Comparison of ENCODE assay signal across 22 mouse cellular contexts in the genomic region with DNA sequence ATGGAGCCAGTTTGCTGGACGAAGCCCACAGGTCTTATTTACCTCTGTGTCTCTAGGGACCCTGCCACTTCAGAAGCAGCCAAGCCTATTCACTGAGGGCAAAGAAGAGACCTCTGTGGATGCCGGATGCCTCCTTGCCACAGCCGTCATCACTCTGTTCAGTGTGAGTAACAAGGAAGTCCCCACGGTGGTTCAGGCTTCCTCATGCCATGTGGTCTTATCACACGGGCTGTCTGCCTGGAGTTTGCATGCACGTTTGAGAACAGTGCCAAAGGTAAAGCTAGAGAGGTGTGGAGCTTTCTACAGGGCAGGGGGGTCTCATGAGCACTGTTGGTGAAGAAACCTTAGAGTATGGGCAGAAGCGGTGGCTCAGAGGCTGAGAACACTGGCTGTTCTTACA. TPM values are rescaled to one million over a fixed set of nuclear protein-coding genes. Genes with fewer than 3 reads are reported as not detected.
DNase-seq lines count a peak whose midpoint lies in the region; ATAC-seq and TF ChIP-seq lines count a peak whose summit lies in the region.
"Had no signal": no experiment of that assay in that cellular context is flagged by ENCODE, and none has a peak within 500 bp of the region (broad histone marks: within the 10 kb centered on the region; RNA-seq: fewer than 3 reads in every experiment).

No protein-coding gene starts in this region.

- TF ChIP-seq EP300 in stomach, postnatal 0 days (optimal IDR thresholded peaks at IDR 0.05) = no peak

- no peak overlapping the region for H3K4me2 ChIP-seq in stomach, postnatal 0 days (replicated peaks; ENCODE audit: low read depth)

- H3K36me3 ChIP-seq in stomach, postnatal 0 days (ENCODE audit: control insufficient read depth, insufficient read depth, low read length) = peaks cover 47% of the 10 kb centered on the region
- peaks cover 83% of the 10 kb centered on the region for H3K36me3 ChIP-seq in thymus, adult 2 months (ENCODE audit: control insufficient read depth, insufficient read depth, low read length)

- no peaks in the 10 kb centered on the region for H3K27me3 ChIP-seq in stomach, postnatal 0 days (ENCODE audit: control insufficient read depth, insufficient read depth, low read length)
- no peaks in the 10 kb centered on the region for H3K27me3 ChIP-seq in thymus, adult 2 months (ENCODE audit: control insufficient read depth, insufficient read depth, low read length)
- H3K27me3 ChIP-seq: CH12.LX, Patski had no signal

- no peaks in the 10 kb centered on the region for H3K9me3 ChIP-seq in stomach, postnatal 0 days (ENCODE audit: control insufficient read depth, low read length)
- H3K9me3 ChIP-seq: G1E had no signal

- no peak overlapping the region for H3K4me3 ChIP-seq in stomach, postnatal 0 days (ENCODE audit: low read depth, low read length)
- H3K4me3 ChIP-seq in thymus, adult 2 months (ENCODE audit: control insufficient read depth, insufficient read depth, low read length) = no peak overlapping the region

- no peaks in the 10 kb centered on the region for H3K4me1 ChIP-seq in stomach, postnatal 0 days (replicated peaks; ENCODE audit: control insufficient read depth, insufficient read depth)
- no peaks in the 10 kb centered on the region for H3K4me1 ChIP-seq in thymus, adult 2 months (replicated peaks; ENCODE audit: control insufficient read depth, insufficient read depth, low read length)

- TF ChIP-seq CTCF in stomach, postnatal 0 days (IDR thresholded peaks at IDR 0.05; ENCODE audit: low read depth) = no peak
- TF ChIP-seq CTCF in thymus, adult 2 months (IDR thresholded peaks at IDR 0.05; ENCODE audit: borderline replicate concordance, control insufficient read depth, extremely low read depth, insufficient read depth, low read length, poor library complexity) = no peak

- 83% methylated on average over 7 of the region's 7 CpGs for WGBS in stomach, postnatal 0 days
- WGBS in thymus, adult 2 months = 95% methylated on average over 7 of the region's 7 CpGs

- ATAC-seq in stomach, postnatal 0 days (ENCODE audit: low FRiP score, low TSS enrichment) = peak; percentile 72
- ATAC-seq: activated CD4-positive, CD25-positive, alpha-beta regulatory T cell, adult 4 months; CD4-positive, CD25-positive, alpha-beta regulatory T cell, adult 4 months; Patski had no signal

- no peak for TF ChIP-seq POLR2A in thymus, adult 2 months (IDR thresholded peaks at IDR 0.05; ENCODE audit: control insufficient read depth, extremely low read depth, insufficient read depth, low read length, poor library complexity)

- DNase-seq in urinary bladder, postnatal 14 days (ENCODE audit: low spot score) = peak; percentile 40
- no peak for DNase-seq in urinary bladder, adult 2 months (ENCODE audit: low spot score)
- peak; percentile 39 for DNase-seq in MEL-GATA-1-ER (ENCODE audit: extremely low read depth, low read depth)
- no peak for DNase-seq in stomach, postnatal 0 days (ENCODE audit: low spot score)
- no peak for DNase-seq in spleen, postnatal 14 days (ENCODE audit: low spot score in 2 of 2)
- no peak for DNase-seq in thymus, adult 2 months
- DNase-seq: adrenal gland, adult 2 months; adrenal gland, adult 8-10 months; adrenal gland, postnatal 10 days; adrenal gland, postnatal 14 days; adrenal gland, postnatal 25 days; adrenal gland, postnatal 36 days; B cell, adult 2 months; cerebellum, adult 11 months; cerebellum, adult 11-12 months; cerebellum, adult 18-20 months; cerebellum, adult 2 months had no signal

- no peak overlapping the region for H3K9ac ChIP-seq in stomach, postnatal 0 days (ENCODE audit: low read length)

- H3K27ac ChIP-seq in stomach, postnatal 0 days (replicated peaks) = no peak overlapping the region
- H3K27ac ChIP-seq in thymus, adult 2 months (ENCODE audit: control insufficient read depth, insufficient read depth, low read length) = no peak overlapping the region

RNA-seq across cellular contexts. Expression of a gene that starts 15.0 kb away (rescaled TPM):
- 31.4 and 40.2 TPM in 2 replicates for polyA plus RNA-seq in urinary bladder, adult 2 months (2012; rRNA removed)
- polyA plus RNA-seq in stomach, postnatal 0 days (2015; fragmentation: Nextera tagmentation; extraction: Ambion mirVana) = 30.0 and 35.2 TPM in 2 replicates
- 69.1 and 73.4 TPM in 2 replicates for polyA plus RNA-seq in thymus, adult 2 months (2012; rRNA removed)

RNA-seq across cellular contexts. Expression of a gene that starts 18.1 kb away (rescaled TPM):
- 48.4 and 51.9 TPM in 2 replicates for polyA plus RNA-seq in urinary bladder, adult 2 months (2012; rRNA removed)
- 109 and 113 TPM in 2 replicates for polyA plus RNA-seq in stomach, postnatal 0 days (2015; fragmentation: Nextera tagmentation; extraction: Ambion mirVana)
- 98.7 and 110 TPM in 2 replicates for polyA plus RNA-seq in thymus, adult 2 months (2012; rRNA removed)

RNA-seq across cellular contexts. Expression of a gene that starts 29.1 kb away (rescaled TPM):
- polyA plus RNA-seq in urinary bladder, adult 2 months (2012; rRNA removed) = 0.58 and 0.72 TPM in 2 replicates
- polyA plus RNA-seq in stomach, postnatal 0 days (2015; fragmentation: Nextera tagmentation; extraction: Ambion mirVana) = 0.46 and 0.79 TPM in 2 replicates
- 3.8 and 4.0 TPM in 2 replicates for polyA plus RNA-seq in thymus, adult 2 months (2012; rRNA removed)
- polyA plus RNA-seq: activated CD4-positive, CD25-positive, alpha-beta regulatory T cell, adult 4 months had no signal

RNA-seq across cellular contexts. Expression of a gene that starts 53.6 kb away (rescaled TPM):
- 252 and 403 TPM in 2 replicates for polyA plus RNA-seq in urinary bladder, adult 2 months (2012; rRNA removed)
- 99.8 and 106 TPM in 2 replicates for polyA plus RNA-seq in stomach, postnatal 0 days (2015; fragmentation: Nextera tagmentation; extraction: Ambion mirVana)
- 217 and 252 TPM in 2 replicates for polyA plus RNA-seq in thymus, adult 2 months (2012; rRNA removed)

Comparison
In these comparisons a context has a peak if more than half of its experiments do, and no peak if none do; other contexts are left out.
1. DNase-seq: peak in urinary bladder, postnatal 14 days (single experiment) and MEL-GATA-1-ER (single experiment); none in urinary bladder, adult 2 months (single experiment), stomach, postnatal 0 days (single experiment), spleen, postnatal 14 days (0 of 2) and thymus, adult 2 months (single experiment).